Mouse (Mus musculus) intestine, embryonic 16.5 days (tissue): ENCODE measurements around the gene Map2. TPM values are rescaled to one million over a fixed set of nuclear protein-coding genes. Genes with fewer than 3 reads are reported as not detected.
A peak's percentile ranks its signal among the peaks of the same experiment; 100 is the strongest.

Experiments used
- ATAC-seq: fragments of 200-750 bp; cut with Nextera tagmentation; 2 replicates; pipeline ENCODE4 v1.8.0; 2017; ENCODE audit warnings: moderate TSS enrichment, moderate library complexity
- H3K27ac ChIP-seq: fragments of 300-500 bp; sonication (generic); 2 replicates; pipeline ENCODE4 v1.5.1; 2014; ENCODE audit warnings: mild to moderate bottlenecking, low read length
- H3K27me3 ChIP-seq: fragments of 300-500 bp; sonication (generic); replicated peaks from 2 replicates; pipeline ENCODE4 v1.6.1; 2014; ENCODE audit warnings: low read length, control low read depth, mixed read lengths; ENCODE audit not compliant: control insufficient read depth, insufficient read depth
- H3K36me3 ChIP-seq: fragments of 300-500 bp; sonication (generic); 2 replicates; pipeline ENCODE4 v1.6.1; 2014; ENCODE audit warnings: low read length, control low read depth; ENCODE audit not compliant: control insufficient read depth, insufficient read depth
- H3K4me1 ChIP-seq: fragments of 300-500 bp; sonication (generic); 2 replicates; pipeline ENCODE4 v1.6.1; 2014; ENCODE audit warnings: low read length, control low read depth, mixed read lengths; ENCODE audit not compliant: control insufficient read depth, insufficient read depth
- H3K4me2 ChIP-seq: fragments of 300-500 bp; sonication (generic); 2 replicates; pipeline ENCODE4 v1.6.1; 2014; ENCODE audit warnings: low read depth, low read length, control low read depth
- H3K4me3 ChIP-seq: fragments of 300-500 bp; sonication (generic); 2 replicates; pipeline ENCODE4 v1.5.1; 2014; ENCODE audit warnings: mild to moderate bottlenecking, low read length
- H3K9ac ChIP-seq: fragments of 300-500 bp; sonication (generic); 2 replicates; pipeline ENCODE4 v1.6.1; 2014; ENCODE audit warnings: low read depth, low read length
- H3K9me3 ChIP-seq: fragments of 300-500 bp; sonication (generic); 2 replicates; pipeline ENCODE4 v1.6.1; 2016; ENCODE audit warnings: low read length, control low read depth; ENCODE audit not compliant: control insufficient read depth
- WGBS: fragments of 180-500 bp; shearing (Covaris S2); extraction: QIAGEN DNeasy Blood & Tissue Kit; methylation state at CpG from one replicate; pipeline ENCODE4 v1.1.7; 2014; 5-methylcytosine and 5-hydroxymethylcytosine counted together
- polyA plus RNA-seq: library from polyadenylated mRNA; unstranded; fragments of >200 nt; fragmentation: Nextera tagmentation; extraction: Ambion mirVana; gene quantifications from 2 replicates; pipeline ENCODE4 v1.2.1, GENCODE M21; 2015

Gene Map2
- polyA plus RNA-seq, 1 experiment from 2014 or later = 9.5 TPM

- Histone ChIP-seq H3K4me2 (no peak overlapping the region), H3K36me3 (no peaks in the 10 kb centered on the region), H3K27me3 (no peaks in the 10 kb centered on the region), H3K4me3 (no peak overlapping the region), H3K9ac (no peak overlapping the region), H3K9me3 (no peaks in the 10 kb centered on the region), H3K27ac (no peak overlapping the region), H3K4me1 (no peaks in the 10 kb centered on the region)
- ATAC-seq = no peak
- WGBS = 47% methylated on average over 5 of the region's 5 CpGs
Measured at GRCm38 (mm10) chr1:66168722-66169121, 6.4 kb upstream of the Map2 start.

DNA sequence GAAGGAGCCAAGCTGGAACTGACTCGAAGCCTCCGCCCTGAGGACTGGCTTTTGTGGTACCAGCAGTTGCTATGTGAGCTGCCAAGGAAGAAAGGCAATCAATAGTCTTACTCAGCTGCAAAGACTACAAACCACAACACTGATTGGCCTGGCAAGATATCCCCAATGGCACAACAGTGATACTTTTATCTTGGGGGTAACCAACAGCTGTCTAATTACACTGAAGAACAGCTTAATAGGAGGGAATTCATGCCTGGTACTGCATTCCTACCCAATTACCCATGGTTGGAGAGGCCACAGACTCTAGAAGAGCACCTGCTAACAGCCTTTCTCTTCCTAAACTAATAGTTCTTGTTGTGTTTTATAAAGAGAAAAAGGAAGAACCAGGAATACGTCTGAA, 2.9 kb upstream of the Map2 start:
- H3K27me3 ChIP-seq = no peaks in the 10 kb centered on the region
- no peak overlapping the region for H3K9ac ChIP-seq
- peaks cover 7% of the 10 kb centered on the region; the same call in 1 of the 2 replicates for H3K4me1 ChIP-seq
- no peak overlapping the region for H3K27ac ChIP-seq
- H3K4me2 ChIP-seq = no peak overlapping the region
- no peak for ATAC-seq
- H3K9me3 ChIP-seq = no peaks in the 10 kb centered on the region
- no peak overlapping the region for H3K4me3 ChIP-seq
- H3K36me3 ChIP-seq = no peaks in the 10 kb centered on the region
- 81% methylated on average over 3 of the region's 3 CpGs for WGBS

- no peak overlapping the region for H3K27ac ChIP-seq
Measured at GRCm38 (mm10) chr1:66173630-66174029, 1.4 kb upstream of the Map2 start.

DNA sequence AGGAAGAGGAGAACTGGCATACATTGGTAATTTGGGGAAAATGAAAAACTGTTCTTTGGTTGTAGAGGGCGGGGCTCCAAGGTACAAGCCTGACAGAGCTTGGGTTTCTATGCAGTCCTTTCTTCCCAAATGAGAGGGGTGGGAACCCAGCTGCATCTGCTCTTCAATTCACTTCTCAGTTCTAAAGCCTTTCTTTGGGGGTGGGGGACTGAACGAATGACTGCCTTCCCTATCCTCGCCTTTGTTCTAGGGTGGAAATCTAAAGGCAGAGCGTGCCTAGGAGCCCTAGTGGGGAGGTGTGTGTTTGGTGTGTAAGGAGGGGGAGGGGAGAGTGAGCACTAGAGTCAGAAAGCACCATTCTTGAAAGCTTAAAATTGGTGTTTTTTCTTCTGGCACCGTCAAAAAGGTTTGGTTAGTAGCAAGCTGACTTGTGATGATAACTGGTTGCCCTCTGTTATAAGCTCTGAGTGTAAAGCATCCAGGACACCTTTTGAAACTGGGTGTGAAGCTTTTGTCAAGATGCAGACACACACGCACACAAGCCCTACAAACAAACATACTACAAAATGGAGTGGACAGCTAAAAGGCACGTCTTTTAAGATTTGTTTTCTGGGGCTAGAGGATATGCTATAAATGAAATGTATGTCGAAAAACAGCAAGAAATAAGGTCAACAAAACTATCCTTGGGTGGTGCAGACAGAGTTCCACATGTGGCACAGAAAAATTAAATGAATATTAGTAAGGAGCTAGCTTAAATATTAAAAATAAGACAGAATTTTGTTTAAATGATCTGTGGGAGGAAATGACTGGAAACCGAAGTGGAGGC, 1.2 kb downstream of the Map2 start:
- H3K27ac ChIP-seq = no peak overlapping the region
- H3K4me3 ChIP-seq = peak overlapping the region; percentile 65
- peak overlapping the region; percentile 96 for H3K4me2 ChIP-seq
- no peaks in the 10 kb centered on the region for H3K9me3 ChIP-seq
- ATAC-seq = no peak
- no peak overlapping the region for H3K9ac ChIP-seq
- H3K4me1 ChIP-seq = peaks cover 7% of the 10 kb centered on the region; the same call in 1 of the 2 replicates
- H3K36me3 ChIP-seq = no peaks in the 10 kb centered on the region
- 32% methylated on average over 9 of the region's 9 CpGs for WGBS
- H3K27me3 ChIP-seq = no peaks in the 10 kb centered on the region

More at GRCm38 (mm10) chr1:66173630-66174029, 1.4 kb upstream of the Map2 start:
- Histone ChIP-seq H3K4me1 (peaks cover 7% of the 10 kb centered on the region; the same call in 1 of the 2 replicates), H3K9me3 (no peaks in the 10 kb centered on the region), H3K36me3 (no peaks in the 10 kb centered on the region), H3K9ac (no peak overlapping the region), H3K4me2 (no peak overlapping the region), H3K27me3 (no peaks in the 10 kb centered on the region), H3K4me3 (no peak overlapping the region)
- WGBS = 43% methylated on average over 5 of the region's 5 CpGs
- ATAC-seq = no peak

- Histone ChIP-seq H3K27ac (no peak overlapping the region), H3K4me1 (peaks cover 7% of the 10 kb centered on the region; the same call in 1 of the 2 replicates), H3K36me3 (no peaks in the 10 kb centered on the region), H3K4me2 (no peak overlapping the region), H3K9ac (no peak overlapping the region), H3K9me3 (no peaks in the 10 kb centered on the region), H3K4me3 (no peak overlapping the region), H3K27me3 (no peaks in the 10 kb centered on the region)
- ATAC-seq = no peak
- 75% methylated on average over 2 of the region's 2 CpGs for WGBS
Measured at GRCm38 (mm10) chr1:66176838-66177105, 1.7 kb downstream of the Map2 start.

DNA sequence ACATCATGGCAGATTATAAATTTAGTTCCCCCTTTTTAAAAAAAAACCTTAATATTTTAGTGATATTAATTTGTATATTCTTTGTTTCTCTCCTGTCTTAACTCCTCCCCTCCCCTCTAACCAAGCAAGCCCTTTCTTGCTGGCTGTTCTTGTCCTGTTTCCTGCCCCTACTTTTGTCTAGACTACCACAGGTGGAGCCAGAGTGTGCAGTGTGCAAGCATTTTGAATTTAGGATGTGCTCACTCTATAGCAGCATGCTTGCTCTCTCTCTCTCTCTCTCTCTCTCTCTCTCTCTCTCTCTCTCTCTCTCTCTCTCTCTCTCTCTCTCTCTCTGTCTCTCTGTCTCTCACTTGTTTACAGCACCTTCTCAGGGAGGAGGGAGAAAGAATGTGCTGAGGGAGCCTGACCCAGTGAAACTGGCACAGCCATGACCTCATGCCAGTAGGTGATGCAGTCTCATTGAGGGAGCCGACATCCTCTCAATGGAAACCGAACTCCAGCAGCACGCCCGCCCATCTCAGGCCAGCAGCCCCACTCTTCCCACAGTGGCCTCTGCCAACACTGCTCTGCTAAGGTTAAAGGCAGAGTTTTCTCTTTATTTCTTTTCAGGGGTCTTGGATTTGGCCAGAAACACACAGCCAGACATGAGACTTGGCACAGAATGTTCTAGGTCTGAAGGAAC, 2.6 kb downstream of the Map2 start:
- Histone ChIP-seq H3K9me3 (no peaks in the 10 kb centered on the region), H3K4me1 (peaks cover 7% of the 10 kb centered on the region; the same call in 1 of the 2 replicates), H3K9ac (no peak overlapping the region), H3K27ac (no peak overlapping the region), H3K27me3 (no peaks in the 10 kb centered on the region), H3K4me2 (no peak overlapping the region), H3K36me3 (no peaks in the 10 kb centered on the region), H3K4me3 (no peak overlapping the region)
- no peak for ATAC-seq
- WGBS = 53% methylated on average over 4 of the region's 4 CpGs

DNA sequence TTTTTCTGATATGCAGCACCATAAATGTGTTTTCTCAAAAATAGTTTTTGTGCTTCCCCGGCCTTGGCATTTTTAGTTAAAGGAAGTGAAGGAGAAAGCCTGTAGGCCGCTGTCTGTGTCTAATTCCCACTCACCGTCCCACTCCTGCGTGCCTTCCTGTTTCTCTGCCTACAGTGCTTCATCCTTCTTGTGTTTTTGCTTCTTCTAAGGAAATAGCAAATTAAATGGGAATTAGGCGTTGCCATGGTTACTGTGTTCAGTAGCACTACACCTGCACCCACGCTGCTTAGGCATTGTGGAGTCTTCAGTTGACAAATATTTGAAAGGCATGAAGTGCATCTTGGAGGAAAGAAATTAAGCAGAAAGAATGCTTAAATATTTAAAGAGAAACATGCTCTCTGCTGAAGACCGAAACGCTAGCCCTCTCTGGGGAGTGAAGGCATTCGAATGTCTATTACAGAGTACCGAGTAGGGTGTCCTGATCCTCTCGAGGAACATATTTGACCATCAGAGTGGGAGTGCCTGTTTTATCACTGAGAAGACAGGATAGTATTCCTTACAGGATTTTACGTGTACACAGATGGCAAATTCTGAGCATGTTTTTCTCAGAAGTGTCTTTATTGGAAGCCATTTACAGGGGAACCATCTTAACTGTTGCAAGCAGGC, 12.1 kb downstream of the Map2 start:
- Histone ChIP-seq H3K27me3 (no peaks in the 10 kb centered on the region), H3K36me3 (no peaks in the 10 kb centered on the region), H3K9ac (no peak overlapping the region), H3K4me2 (no peak overlapping the region), H3K9me3 (no peaks in the 10 kb centered on the region), H3K4me3 (no peak overlapping the region), H3K27ac (no peak overlapping the region), H3K4me1 (no peaks in the 10 kb centered on the region)
- WGBS = 68% methylated on average over 12 of the region's 12 CpGs
- no peak for ATAC-seq

- Histone ChIP-seq H3K9ac (no peak overlapping the region), H3K9me3 (no peaks in the 10 kb centered on the region), H3K27ac (no peak overlapping the region), H3K4me1 (no peaks in the 10 kb centered on the region), H3K4me2 (no peak overlapping the region), H3K27me3 (no peaks in the 10 kb centered on the region), H3K36me3 (no peaks in the 10 kb centered on the region), H3K4me3 (no peak overlapping the region)
- whole genome bisulfite sequencing = 95% methylated on average over 1 of the region's 1 CpGs
- no peak for ATAC-seq
Measured at GRCm38 (mm10) chr1:66192401-66192800, 17.3 kb downstream of the Map2 start.

- Histone ChIP-seq H3K9ac (no peak overlapping the region), H3K9me3 (no peaks in the 10 kb centered on the region), H3K27ac (no peak overlapping the region), H3K36me3 (no peaks in the 10 kb centered on the region), H3K4me3 (no peak overlapping the region), H3K4me1 (no peaks in the 10 kb centered on the region), H3K27me3 (no peaks in the 10 kb centered on the region), H3K4me2 (no peak overlapping the region)
- ATAC-seq = no peak
- 77% methylated on average over 2 of the region's 2 CpGs for WGBS
Measured at GRCm38 (mm10) chr1:66192891-66193290, 17.8 kb downstream of the Map2 start.
